Mouse (Mus musculus): ENCODE measurements around the gene Alcam. TPM values are rescaled to one million over a fixed set of nuclear protein-coding genes. Genes with fewer than 3 reads are reported as not detected.
A peak's percentile ranks its signal among the peaks of the same experiment; 100 is the strongest.

Alcam gene
- total RNA-seq, 2 experiments from 2014 or later = 144 to 190 TPM

DNA sequence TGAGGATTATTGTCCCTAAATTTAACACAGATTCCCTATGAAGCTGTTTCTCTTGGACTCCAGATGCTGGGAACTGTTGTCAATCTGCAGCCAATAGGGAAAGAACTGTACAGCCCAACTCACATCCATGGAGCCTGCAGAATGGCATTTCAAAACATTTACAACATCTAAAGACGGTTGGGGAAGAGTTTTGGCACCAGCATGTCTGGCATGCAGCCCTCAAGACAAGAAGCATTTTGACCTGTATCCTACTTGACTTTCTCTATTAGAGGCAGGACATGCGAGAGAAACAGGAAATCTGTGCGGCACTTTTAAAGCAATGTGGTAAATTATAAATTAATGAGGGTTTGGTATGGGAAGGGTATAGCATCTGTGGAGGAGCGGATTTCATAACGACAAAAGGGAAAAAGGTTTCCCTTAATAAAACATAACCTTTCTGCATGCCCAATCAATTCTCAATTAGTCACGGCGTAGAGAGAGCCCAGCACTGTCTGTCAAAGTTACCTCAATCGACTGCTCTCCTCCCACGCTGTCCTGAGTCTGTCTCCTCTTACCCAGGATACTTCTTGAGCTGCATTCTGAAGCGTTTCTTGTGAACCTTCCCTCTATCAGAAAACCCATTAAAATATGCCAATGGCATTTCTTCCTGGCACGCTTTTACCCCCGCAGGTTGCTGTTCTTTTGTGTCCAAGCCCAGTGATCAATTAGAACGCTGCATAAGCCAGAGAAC is 70.3 kb downstream of the Alcam start:
- intact Hi-C loops (cut with DNase I) = no loop called here
- no peak for DNase-seq (ENCODE audit: low spot score in 2 of 2)

DNA sequence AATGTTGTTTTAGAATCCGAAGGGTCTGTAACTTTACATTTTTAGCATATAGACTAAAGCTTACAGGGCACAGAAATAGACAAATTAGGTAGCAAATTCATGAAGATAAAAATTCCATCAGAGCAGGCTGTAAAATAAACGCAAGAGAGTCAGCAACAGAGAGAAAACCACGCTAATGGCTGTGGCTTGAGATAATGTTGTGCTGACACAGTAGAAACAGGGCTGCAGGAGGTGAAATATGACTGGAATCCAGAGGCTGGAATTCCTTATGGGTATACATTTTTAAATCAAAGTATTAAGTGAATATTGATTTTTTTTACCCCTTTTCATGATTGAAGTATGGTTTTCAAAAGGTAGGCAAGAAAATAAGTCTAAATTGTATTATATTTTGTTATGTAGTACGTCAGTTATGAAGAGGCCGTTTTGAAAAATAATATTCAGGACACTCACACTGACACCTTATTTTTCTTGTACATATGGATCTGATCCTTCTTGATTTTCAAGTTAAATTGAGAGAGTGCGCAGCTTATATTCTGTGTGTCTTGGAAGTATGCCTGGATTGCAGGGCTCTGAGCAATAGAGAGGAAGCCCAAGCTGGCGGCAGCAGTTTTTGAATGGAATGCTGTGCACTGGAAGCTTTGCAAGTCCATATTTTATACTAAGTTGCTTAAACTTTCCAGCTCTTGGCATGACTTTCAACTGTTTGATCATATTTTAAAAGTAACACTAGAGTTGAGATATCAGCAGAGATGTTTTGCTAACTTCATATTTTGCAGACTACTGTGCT is 74.9 kb downstream of the Alcam start:
- intact Hi-C loops (cut with DNase I) = no loop called here
- no peak for DNase-seq (ENCODE audit: low spot score in 2 of 2)

GRCm38 (mm10) chr16:52376827-52377226 is 77.0 kb downstream of the Alcam start:
- intact Hi-C loops (cut with DNase I) = no loop called here

GRCm38 (mm10) chr16:52371956-52372355 is 81.9 kb downstream of the Alcam start:
- DNase-seq (ENCODE audit: low spot score in 2 of 2) = no peak
- intact Hi-C loops (cut with DNase I) = no loop called here

More at GRCm38 (mm10) chr16:52376827-52377226, 77.0 kb downstream of the Alcam start:
- DNase-seq (ENCODE audit: low spot score in 2 of 2) = no peak

DNA sequence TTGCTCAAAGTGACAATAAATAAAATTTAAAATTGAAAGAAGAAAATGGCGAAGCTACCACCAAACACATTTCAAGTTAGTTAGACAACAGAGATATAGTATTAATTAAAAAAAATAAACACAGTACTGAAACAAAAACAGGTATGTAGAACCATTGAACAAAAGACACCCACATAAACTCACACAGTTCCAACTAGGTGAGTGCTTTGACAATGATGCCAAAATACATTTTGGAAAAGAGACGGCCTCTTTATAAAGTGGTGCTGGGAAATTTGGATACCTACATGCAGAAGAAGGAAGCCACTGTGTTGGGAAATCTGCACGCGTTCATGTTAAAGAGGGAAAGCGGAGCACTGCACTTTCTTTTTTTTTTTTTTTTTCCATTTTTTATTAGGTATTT is 85.4 kb downstream of the Alcam start:
- intact Hi-C loops (cut with DNase I) = no loop called here
- DNase-seq (ENCODE audit: low spot score in 2 of 2) = no peak

GRCm38 (mm10) chr16:52366915-52367314 is 87.0 kb downstream of the Alcam start:
- no peak for DNase-seq (ENCODE audit: low spot score in 2 of 2)
- intact Hi-C loops (cut with DNase I) = no loop called here

- no peak for DNase-seq (ENCODE audit: low spot score in 2 of 2)
- intact Hi-C loops (cut with DNase I) = no loop called here
These were observed 89.8 kb downstream of the Alcam start for GRCm38 (mm10) chr16:52363944-52364511.

- no peak for DNase-seq (ENCODE audit: low spot score in 2 of 2)
- intact Hi-C loops (cut with DNase I) = no loop called here
These were observed 110.3 kb downstream of the Alcam start for GRCm38 (mm10) chr16:52343467-52344033.

GRCm38 (mm10) chr16:52342694-52343466 is 111.0 kb downstream of the Alcam start:
- no peak for DNase-seq (ENCODE audit: low spot score in 2 of 2)
- intact Hi-C loops (cut with DNase I) = no loop called here

- no peak for DNase-seq (ENCODE audit: low spot score in 2 of 2)
- intact Hi-C loops (cut with DNase I) = no loop called here
These were observed 119.8 kb downstream of the Alcam start for GRCm38 (mm10) chr16:52334084-52334483.

- intact Hi-C loops (cut with DNase I) = no loop called here
- DNase-seq (ENCODE audit: low spot score in 2 of 2) = no peak
These were observed 120.2 kb downstream of the Alcam start for GRCm38 (mm10) chr16:52333631-52334030.

DNA sequence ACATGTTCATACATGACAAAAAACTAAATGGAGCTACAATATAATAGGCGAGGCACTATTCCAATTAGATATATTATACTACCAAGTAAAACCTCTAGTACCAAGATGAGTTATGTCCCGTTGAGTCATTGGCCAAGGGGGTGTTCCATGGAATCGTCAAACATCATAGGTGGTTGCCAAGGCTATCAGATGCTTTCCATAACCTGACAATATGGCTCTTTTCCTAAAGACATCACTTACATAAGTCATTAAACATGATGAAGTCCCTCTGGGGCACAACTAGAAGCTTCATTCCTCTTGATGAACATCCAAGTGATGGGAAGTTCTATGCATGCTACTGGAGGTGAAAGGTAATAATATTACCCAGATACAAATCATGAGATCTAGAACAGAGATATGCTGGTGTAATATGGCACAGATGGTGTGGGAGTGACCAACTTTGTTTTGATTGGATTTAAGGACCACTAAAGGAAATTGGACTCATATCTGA is 122.5 kb downstream of the Alcam start:
- intact Hi-C loops (cut with DNase I) = no loop called here
- DNase-seq (ENCODE audit: low spot score in 2 of 2) = no peak

DNA sequence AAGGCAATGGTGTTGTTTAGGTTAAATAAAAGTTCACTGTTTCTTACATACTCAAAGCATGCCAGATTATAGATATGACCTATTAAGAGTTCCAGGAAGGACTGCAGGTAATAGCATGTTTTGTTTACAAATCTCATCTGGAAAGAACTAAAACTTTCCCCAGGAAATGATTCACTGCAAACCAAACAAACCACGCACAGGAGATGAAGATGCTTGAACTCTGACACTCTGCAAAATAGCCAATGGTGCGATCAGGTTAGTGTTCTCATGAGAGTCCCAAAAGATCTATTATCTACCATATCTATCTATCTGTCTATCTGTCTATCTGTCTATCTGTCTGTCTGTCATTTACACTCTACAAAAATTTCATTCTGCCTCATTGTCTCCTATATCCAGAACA is 124.5 kb downstream of the Alcam start:
- no peak for DNase-seq (ENCODE audit: low spot score in 2 of 2)
- intact Hi-C loops (cut with DNase I) = no loop called here

- intact Hi-C loops (cut with DNase I) = no loop called here
- DNase-seq (ENCODE audit: low spot score in 2 of 2) = no peak
These were observed 134.6 kb downstream of the Alcam start for GRCm38 (mm10) chr16:52319229-52319628.

DNA sequence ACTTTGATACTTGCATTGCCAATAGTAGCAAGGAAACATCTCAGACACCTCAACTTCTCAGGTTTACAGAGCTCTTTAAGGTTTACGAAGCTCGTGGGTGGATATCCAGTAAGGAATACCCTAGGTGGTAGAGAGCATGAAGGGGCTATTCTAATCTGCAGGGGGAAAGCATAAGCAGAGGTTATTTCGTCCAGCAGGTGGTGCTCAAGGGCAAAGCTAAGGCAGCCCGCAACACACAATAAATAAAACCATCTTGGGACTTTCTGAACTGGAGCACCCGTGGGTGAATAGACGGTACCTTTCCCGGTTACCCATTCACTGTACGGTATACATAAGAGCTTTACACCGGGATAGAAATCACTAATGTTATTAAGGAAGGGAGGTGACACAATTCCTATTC is 142.8 kb downstream of the Alcam start:
- intact Hi-C loops (cut with DNase I) = loop anchor here (2.0 to 5.0 kb wide), 2 partner anchors 140 to 951 kb away; no protein-coding TSS in a partner anchor
- peak; percentile 59 to 73 for DNase-seq (ENCODE audit: low spot score in 2 of 2)

GRCm38 (mm10) chr16:52307016-52307415 is 146.9 kb downstream of the Alcam start:
- DNase-seq (ENCODE audit: low spot score in 2 of 2) = no peak
- intact Hi-C loops (cut with DNase I) = no loop called here

DNA sequence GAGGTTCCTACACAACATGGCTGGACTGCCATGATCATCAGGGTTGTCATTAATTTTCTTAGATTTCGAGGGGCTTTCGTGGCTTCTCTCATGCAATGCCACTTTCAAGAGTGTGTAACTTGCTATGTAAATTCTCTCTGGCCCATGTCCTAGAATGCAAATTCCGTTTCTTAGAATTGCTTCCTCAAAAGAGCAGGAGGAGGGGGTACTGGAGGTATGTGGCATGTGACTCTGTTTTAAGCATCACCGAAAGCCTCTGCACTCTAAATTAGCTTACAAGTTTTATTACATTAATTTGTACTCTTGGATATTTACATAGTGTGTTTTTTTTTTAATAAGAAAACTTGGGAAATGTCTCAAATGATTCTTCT is 150.4 kb downstream of the Alcam start:
- DNase-seq (ENCODE audit: low spot score in 2 of 2) = no peak
- intact Hi-C loops (cut with DNase I) = no loop called here

- intact Hi-C loops (cut with DNase I) = no loop called here
- no peak for DNase-seq (ENCODE audit: low spot score in 2 of 2)
These were observed 150.9 kb downstream of the Alcam start for GRCm38 (mm10) chr16:52302790-52303531.

DNA sequence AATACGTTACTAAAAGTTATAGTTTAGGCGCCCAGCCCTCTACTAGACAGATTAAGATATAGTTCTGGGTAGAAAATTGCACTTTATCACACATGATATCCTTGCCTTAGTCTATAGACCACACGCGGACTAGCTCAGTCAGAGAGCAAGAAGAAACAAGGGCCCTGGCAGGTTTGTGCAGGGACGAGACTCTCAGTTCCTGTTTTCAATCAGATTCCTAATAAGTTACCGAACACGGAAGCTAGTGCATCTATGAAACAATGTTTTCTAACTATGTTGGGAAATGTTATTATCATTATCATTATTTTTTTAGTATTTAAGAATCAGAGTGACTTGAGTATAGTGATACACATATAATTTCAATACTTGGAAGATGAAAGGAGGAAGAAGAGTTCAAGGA is 152.1 kb downstream of the Alcam start:
- no peak for DNase-seq (ENCODE audit: low spot score in 2 of 2)
- intact Hi-C loops (cut with DNase I) = no loop called here

Measured in left cerebral cortex, postnatal 36 days (tissue).